Mouse (Mus musculus) mature B cell (primary cell): ENCODE data around the gene Senp7.
"Not testable (repeated sequence)": the region's sequence is repeated elsewhere in the genome, so short reads cannot be mapped to it uniquely, and the experiment has no call there.

Source experiments
- in situ Hi-C: fragments of 300-500 bp; cut with MboI; formaldehyde crosslinking; loops from 2 replicates; pipeline ENCODE4 v1.14.3; 2019

Senp7 gene

DNA sequence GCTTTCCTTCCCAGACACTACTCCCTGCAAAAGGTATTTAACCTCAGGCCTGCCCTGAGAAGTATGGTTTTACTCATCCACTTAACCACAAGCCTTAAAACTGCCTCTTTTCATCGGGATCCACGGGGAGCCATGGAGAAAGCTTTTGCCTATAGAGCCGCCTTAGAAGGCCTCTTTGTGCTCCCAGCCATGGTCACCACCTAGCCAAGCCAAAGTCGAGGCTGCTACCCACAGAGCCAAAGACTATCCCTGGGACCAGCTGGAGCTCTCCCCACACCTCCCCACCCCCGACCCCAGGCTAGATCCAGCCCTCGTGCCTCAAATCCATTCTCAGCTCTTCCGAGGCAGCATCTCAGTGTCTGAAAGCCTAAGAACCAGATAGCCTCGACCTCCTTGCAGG, 18.0 kb downstream of the Senp7 start:
- in situ Hi-C loops: loop anchor here (5.0 kb wide), 1 partner anchor 94 kb away; the partner anchor contains the start of gene Zbtb11

- in situ Hi-C loops: loop anchor here (5.0 kb wide), 1 partner anchor 96 kb away; the partner anchor contains the start of gene Zbtb11
Measured at GRCm38 (mm10) chr16:56068523-56069070, 20.5 kb downstream of the Senp7 start.

DNA sequence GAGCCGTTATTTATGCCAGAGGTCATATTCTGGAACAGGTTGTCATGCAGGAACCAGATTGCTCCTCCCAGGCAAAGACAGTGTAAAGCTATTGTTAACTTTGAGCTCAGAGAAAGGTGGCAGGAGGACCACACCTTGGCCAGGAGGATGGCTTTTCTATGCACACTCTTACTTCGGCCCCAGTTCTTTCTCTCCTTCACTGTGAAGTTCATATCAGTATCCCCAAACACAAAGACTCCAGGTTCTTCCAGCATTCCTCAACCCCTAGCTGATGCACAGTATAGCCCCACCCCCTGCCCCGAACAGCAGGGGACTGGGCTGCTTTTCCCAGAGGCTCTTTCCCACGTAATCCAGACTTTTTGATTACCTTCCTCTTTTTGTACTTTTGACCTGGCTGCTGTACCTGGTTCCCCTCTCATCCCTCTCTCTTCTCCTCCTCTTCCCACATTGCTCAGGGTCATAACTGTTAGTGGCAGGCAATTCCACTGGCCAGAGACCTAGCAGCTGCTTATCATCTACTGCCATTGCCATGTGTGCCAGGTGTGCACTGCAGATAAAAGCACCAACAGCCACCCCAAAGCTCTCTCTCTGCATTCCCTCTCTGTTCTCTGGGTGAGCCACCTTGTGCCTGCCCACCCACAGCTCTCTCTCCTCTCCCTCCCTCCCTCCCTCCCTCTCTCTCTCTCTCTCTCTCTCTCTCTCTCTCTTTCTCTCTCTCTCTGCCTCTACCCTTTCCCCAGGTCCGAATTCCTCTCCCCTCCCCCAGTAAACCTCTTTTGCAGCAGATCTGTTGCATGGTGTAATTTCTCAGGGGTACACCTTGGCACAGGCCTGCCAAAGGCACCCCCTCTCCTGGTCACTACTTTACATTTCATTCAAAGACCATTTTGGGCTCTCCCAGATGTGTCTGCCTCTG, 23.4 kb downstream of the Senp7 start:
- in situ Hi-C loops: no loop called here

GRCm38 (mm10) chr16:56072533-56072932, 24.4 kb downstream of the Senp7 start:
- in situ Hi-C loops: no loop called here

DNA sequence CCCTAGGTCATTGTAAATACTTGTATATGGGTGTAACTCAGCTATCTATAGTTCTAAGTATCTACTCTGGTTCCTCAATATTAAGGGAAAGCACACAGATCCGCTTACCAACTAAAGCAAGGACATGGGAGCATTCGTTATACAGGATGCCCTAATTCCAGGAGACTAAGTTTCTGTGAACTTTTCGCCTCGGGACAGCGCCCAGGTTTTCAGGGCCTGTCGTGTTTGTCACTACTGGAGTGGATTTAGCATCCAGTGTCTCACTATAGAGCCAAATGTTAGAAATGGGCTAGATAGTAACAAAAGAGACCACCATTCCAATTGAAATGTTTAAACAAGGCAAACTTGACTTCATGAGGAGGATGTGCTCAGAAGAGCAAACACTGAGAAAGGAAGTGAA, 25.0 kb downstream of the Senp7 start:
- in situ Hi-C loops: not testable (repeated sequence)

DNA sequence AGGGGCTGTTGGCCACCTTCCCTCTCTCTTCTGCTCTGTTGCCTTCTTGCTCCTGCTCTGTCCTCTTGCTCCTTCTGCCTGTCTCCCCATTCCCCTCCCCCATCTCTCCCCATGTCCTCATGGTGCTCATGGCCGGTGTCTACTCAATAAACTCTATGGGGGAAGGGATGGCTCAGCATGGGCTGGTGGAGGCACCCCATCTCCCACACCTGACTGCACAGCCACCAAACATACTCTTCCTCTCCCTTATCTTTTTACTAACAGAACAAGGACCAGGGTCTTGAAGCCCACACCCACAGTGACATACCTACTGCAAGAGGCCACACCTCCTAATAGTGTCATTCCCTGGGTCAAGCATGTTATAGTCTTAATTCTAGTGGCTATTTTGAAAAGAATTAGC, 26.0 kb downstream of the Senp7 start:
- in situ Hi-C loops: no loop called here

DNA sequence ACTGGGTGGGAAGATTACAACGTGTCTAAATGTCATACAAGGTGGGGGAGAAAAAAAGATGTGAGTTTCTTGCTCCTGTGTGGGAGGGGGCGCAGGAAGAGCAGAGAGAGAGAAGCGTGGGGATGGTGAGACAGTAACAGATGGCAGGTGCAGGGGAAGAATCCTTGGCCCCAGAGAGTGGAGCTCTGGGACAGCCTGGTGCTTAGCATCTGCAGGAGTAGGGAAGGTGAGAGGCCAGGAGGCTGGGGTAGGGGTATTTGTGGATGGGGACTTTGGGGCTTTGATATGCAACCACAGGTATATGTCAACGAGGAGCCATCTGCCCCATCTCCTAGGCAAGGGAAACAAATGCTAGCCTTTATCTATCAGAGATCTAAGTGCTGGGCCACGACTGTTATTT, 26.4 kb downstream of the Senp7 start:
- in situ Hi-C loops: no loop called here

DNA sequence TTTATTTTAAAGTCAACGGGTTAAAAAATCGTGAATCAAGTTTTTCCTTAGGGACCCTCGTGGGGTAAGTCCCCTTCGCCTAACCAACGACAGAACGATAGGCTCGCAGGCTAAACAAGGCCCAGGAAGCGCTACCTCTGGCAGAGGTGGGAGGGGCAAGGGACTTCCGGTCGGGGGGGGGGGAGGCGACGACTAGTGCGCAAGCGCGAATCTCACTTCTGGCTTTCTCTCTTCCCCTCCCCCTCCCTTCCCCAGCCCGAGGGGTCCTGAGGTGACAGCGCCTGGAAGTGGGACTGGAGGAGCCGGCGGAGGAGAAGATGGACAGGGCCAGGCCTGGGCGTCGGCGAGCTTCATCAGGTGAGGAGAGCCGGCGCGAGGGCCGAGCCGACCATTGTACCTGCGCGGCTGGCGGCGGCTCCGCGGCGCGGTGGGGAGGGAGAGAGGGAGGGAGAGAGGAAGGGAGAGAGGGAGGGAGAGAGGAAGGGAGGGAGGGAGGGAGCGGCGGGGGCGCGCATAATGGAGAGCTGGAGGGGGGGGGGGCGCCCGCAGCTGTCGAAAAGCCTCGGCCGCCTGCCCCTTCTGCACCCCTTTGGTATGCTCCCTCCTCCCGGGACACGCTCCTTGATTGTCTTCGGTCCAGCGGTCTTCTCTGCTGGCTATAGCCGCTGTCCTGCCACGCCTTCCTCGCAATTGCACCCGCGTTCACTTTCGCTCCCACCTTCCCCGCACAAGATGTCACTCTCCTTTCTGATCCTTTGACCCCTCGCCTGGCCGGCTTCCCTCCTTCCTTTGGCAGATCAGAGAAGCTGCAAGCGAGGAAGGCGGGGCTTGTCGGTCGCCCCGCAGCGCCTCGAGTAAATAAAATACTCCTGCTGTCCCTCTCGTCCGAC, 27.3 kb downstream of the Senp7 start:
- in situ Hi-C loops: no loop called here

GRCm38 (mm10) chr16:56076121-56076869, 28.2 kb downstream of the Senp7 start:
- in situ Hi-C loops: no loop called here

DNA sequence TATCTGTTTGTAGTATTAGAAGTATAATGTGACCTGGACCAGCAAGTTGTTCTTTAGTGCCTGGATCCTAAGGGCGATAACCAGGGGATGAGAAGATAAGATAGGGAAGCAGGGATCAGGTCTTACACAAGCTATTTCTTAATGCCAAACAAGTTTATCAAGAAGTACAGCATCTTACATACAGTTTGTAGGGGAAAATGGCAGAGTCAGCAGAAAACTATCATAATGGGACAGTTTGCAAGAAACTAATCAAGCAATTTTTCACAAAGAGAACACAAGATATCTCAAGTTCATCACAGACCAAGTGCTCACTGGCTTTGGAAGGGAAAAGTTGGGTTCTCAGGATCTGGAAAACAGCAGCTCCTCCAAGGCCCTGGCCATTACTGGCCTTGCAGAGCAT, 31.3 kb downstream of the Senp7 start:
- in situ Hi-C loops: no loop called here

DNA sequence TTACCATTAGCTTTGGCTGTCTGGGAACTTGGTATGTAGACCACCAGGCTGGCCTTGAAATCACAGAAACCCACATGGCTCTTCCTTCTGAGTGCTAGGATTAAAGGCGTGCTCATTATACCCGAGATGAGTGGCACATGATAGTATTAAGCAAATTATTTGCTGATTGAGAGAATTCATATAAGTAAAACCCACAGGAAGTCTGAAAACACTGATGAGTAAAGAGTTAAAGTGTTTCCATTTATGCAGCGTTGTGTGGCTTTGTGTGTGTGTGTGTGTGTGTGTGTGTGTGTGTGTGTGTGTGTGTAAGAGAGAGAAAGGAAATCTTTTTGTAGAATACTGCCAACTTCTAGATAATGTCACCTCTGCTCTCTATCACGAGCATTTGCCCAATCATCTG, 33.6 kb downstream of the Senp7 start:
- in situ Hi-C loops: no loop called here

DNA sequence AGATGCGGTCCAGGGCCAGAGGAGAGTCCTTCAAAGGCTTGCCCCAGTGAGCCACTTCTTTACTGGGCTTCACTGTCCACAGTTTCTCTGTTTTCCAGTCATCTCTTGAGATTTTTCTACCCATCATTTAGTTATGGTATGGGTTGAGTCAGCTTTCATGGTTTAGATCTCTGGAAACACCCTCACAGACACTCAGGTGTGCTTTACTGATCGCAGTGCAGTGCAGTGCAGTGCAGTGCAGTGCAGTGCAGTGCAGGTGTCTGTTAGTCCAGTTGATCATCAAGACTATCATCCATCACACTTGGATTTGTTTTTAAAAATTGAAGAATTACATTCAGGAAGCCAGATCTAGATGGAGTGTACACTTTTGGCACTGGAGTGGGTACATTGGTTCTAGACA, 38.2 kb downstream of the Senp7 start:
- in situ Hi-C loops: no loop called here

- in situ Hi-C loops: no loop called here
Measured at GRCm38 (mm10) chr16:56090385-56090784, 42.2 kb downstream of the Senp7 start.

DNA sequence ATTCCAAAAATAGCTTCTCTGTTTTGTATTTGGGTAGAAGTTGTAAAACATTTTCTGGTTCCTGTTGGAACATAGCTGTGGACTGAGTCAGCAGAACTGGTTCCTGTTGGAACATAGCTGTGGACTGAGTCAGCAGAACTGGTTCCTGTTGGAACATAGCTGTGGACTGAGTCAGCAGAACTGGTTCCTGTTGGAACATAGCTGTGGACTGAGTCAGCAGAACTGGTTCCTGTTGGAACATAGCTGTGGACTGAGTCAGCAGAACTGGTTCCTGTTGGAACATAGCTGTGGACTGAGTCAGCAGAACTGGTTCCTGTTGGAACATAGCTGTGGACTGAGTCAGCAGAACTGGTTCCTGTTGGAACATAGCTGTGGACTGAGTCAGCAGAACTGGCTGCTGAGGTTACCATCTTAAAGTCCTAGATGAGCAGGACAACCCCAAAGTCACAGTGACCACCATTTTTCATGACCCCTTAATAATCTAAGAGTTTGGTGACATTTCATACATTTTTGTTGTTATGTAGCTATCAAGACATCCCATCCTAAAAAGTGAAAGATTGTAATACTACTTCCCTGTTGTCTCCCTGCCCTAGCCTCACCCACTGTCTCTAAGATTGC, 48.4 kb downstream of the Senp7 start:
- in situ Hi-C loops: not testable (repeated sequence)

DNA sequence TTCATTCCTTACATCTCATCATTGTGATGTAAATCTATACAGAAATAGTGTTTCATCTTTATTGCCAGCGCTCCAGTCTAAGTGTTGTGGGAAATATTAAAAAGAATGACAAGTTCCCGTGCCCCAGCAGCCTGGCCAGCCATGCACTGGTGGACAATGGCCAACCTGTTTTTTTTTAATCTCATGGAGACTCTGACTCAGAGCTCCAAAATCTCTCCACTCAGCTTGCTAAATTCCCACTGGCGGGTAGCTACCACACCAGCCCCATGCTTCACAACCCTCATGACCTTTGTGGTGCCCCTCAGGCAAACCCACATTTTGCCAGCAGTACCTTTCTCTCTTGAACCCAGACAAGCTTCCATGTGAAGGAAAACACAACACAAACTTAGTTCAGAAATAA, 67.6 kb downstream of the Senp7 start:
- in situ Hi-C loops: no loop called here

GRCm38 (mm10) chr16:56116155-56116554, 68.0 kb downstream of the Senp7 start:
- in situ Hi-C loops: no loop called here

GRCm38 (mm10) chr16:56117327-56118180, 69.4 kb downstream of the Senp7 start:
- in situ Hi-C loops: no loop called here

DNA sequence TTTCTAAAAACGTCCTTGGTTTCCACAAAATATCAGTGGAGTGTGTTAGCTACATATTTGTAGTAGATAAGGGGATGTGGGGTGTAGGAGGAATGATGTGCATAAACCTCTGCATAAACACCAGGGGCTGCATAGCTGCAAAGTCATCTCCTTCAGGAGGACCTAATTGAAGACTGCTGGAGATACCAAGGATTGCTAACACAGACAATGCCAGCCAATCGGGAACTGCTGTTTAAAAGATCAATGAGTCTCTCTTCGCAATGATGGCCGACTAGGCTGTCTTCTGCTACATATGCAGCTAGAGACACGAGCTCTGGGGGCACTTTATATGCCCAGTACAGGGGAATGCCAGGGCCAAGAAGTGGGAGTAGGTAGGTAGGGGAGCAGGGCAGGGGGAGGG, 74.4 kb downstream of the Senp7 start:
- in situ Hi-C loops: no loop called here

- in situ Hi-C loops: no loop called here
Measured at GRCm38 (mm10) chr16:56124045-56124444, 75.9 kb downstream of the Senp7 start.

DNA sequence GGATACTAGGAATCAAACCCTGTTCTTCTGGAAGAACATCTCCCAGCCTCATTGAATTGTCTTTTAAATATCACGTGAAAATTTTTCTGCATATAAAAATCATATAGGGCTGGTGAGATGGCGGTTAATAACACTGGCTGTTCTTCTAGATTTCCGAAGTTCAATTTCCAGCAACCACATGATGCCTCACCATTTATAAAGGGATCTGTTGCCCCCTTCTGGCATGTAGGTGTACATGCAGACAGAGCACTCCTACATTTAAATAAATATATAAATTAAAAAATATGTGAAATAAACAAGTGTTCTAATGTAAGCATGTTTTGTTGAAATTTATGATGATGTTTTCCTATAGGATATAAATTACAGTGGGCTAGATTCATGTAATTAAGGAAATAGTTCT, 83.5 kb downstream of the Senp7 start:
- in situ Hi-C loops: no loop called here
